Mouse (Mus musculus): ENCODE measurements around the gene Yy1. TPM values are rescaled to one million over a fixed set of nuclear protein-coding genes. Genes with fewer than 3 reads are reported as not detected.

Gene Yy1
- polyA plus RNA-seq, 1 experiment: 177 TPM

DNA sequence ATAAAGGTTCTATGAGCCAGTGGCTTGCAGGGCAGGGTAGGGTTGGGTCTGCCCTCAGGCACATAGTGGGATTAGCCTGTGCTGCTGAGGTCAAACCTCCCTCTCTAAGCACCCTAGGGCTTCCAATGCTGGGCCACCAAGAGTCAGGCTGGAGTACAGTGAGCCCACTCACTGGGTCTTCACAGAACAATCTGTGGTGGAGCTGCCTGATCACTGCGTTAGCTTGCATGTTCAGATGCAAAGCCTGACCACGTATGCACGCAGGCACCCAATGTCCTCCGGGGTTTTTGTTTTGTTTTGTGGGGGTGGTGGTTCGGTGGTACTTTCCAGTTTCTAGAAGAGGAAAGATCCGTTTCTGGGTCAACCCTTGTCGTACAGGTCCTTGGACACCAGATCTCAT, 64.3 kb downstream of the Yy1 start:
- WGBS: 88% methylated on average over 7 of the region's 7 CpGs
- TF ChIP-seq CTCF (IDR thresholded peaks at IDR 0.05; ENCODE audit: insufficient read depth, low read depth, low read length) (no peak), POLR2A (IDR thresholded peaks at IDR 0.05; ENCODE audit: insufficient read depth, low read depth, low read length) (no peak)
- H3K27ac ChIP-seq (ENCODE audit: insufficient read depth, low read depth, low read length): no peak overlapping the region
- H3K4me1 ChIP-seq (ENCODE audit: control insufficient read depth, insufficient read depth, low read length): no peaks in the 10 kb centered on the region
- H3K4me3 ChIP-seq (ENCODE audit: insufficient read depth, low read depth, low read length): no peak overlapping the region

DNA sequence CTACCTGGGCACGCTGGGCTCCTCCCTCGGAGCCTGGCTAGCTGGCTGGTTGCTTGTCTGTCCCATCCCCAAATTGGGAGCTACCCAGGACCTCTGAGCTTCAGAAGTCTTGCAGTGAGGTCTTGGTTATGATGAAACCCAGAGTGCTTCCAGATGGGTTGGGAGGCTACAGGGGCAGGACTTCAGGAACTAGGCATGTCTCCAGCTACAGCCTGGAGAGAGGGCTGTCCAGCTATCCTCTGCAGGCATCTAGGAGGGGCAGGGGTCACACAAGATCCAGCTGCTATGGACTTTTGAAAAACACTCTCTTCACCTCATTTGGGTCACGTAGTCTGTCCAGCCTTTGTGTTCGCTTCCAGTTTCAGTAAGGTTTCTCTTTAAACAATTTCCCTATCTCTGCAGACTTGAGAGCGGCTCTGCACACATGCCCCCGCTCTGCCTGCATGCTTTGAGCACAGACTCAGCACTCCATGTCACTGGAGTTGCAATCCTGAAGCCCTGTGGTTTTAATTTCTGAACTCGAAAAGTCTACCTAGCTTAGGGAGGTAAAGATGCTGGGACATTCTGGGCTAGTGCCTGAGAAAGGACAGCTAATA, 64.9 kb downstream of the Yy1 start:
- Histone ChIP-seq H3K27ac (ENCODE audit: insufficient read depth, low read depth, low read length) (no peak overlapping the region), H3K4me1 (ENCODE audit: control insufficient read depth, insufficient read depth, low read length) (no peaks in the 10 kb centered on the region), H3K4me3 (ENCODE audit: insufficient read depth, low read depth, low read length) (no peak overlapping the region)
- 85% methylated on average over 7 of the region's 7 CpGs for WGBS
- TF ChIP-seq POLR2A (IDR thresholded peaks at IDR 0.05; ENCODE audit: insufficient read depth, low read depth, low read length) (no peak), CTCF (IDR thresholded peaks at IDR 0.05; ENCODE audit: insufficient read depth, low read depth, low read length) (no peak)

DNA sequence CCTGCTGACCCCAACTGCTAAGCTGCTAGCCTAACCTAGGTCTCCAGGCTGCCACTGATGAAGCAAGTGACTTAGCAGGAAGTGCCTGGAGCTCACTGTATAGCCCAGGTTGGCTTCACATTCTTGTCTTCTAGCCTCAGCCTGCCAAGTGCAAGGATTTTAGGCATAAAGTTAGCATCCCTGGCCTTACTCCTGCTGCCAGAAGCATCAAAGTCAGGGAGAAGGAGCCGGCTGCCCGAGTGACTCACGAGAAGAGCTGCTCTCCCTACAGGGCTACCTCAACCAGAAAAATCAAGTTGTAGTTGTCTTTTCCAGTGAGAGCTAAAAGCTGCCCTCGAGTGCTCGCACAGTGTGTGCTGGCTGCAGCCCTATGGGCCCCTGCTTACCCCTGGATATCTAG, 65.7 kb downstream of the Yy1 start:
- Histone ChIP-seq H3K4me3 (ENCODE audit: insufficient read depth, low read depth, low read length) (no peak overlapping the region), H3K4me1 (ENCODE audit: control insufficient read depth, insufficient read depth, low read length) (no peaks in the 10 kb centered on the region), H3K27ac (ENCODE audit: insufficient read depth, low read depth, low read length) (no peak overlapping the region)
- WGBS: 67% methylated on average over 5 of the region's 5 CpGs
- no peak for TF ChIP-seq CTCF (IDR thresholded peaks at IDR 0.05; ENCODE audit: insufficient read depth, low read depth, low read length)

DNA sequence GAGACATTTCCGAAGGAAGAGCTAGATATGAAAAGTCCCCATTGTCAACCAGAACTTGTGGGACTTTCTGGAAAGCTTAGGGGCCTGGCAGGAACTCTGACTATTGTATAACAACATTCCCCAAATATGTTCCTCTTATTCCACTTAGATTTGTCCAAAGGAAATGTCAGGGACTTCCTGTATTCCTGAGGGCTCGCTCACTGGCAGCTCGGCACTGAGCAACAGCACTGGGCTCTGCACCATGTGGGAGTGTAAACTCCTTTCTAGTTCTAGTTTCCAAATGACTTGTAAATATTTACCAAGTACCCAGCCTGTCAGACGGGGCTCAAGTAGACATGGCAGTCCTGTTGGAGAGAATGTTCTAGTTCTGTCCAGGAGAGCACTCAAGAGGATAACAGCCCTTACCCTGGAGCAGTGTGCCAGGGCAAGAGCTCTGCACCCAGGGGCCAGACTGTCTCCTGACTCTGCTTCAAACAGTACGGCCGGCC, 72.3 kb downstream of the Yy1 start:
- Histone ChIP-seq H3K27ac (ENCODE audit: insufficient read depth, low read depth, low read length) (no peak overlapping the region), H3K4me3 (ENCODE audit: insufficient read depth, low read depth, low read length) (no peak overlapping the region), H3K4me1 (ENCODE audit: control insufficient read depth, insufficient read depth, low read length) (no peaks in the 10 kb centered on the region)
- TF ChIP-seq CTCF (IDR thresholded peaks at IDR 0.05; ENCODE audit: insufficient read depth, low read depth, low read length) (no peak), POLR2A (IDR thresholded peaks at IDR 0.05; ENCODE audit: insufficient read depth, low read depth, low read length) (no peak)
- WGBS: 88% methylated on average over 6 of the region's 6 CpGs

DNA sequence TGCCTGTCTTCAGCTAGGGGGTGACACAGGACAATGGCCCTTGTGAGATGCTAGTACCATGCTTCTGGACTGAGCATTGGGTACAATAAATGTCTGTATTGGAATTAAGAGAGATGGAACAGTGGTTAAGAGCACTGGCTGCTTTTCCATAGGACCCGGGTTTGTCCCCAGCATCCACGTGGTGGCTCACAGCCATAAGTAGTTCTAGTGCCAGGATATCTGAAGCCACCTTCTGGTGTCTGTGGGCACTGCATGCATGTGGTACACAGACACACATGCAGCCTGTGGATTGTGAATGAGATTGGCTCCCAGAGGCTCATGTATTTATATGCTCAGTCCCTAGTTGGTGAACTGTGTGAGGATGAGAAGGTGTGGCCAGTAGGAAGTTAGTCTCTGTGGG, 76.8 kb downstream of the Yy1 start:
- Histone ChIP-seq H3K4me1 (ENCODE audit: control insufficient read depth, insufficient read depth, low read length) (no peaks in the 10 kb centered on the region), H3K4me3 (ENCODE audit: insufficient read depth, low read depth, low read length) (no peak overlapping the region), H3K27ac (ENCODE audit: insufficient read depth, low read depth, low read length) (no peak overlapping the region)
- TF ChIP-seq POLR2A (IDR thresholded peaks at IDR 0.05; ENCODE audit: insufficient read depth, low read depth, low read length) (no peak), CTCF (IDR thresholded peaks at IDR 0.05; ENCODE audit: insufficient read depth, low read depth, low read length) (no peak)
- WGBS: 73% methylated on average over 2 of the region's 2 CpGs

Other genes with a start within 250 kb of the Yy1 start
- gene Evl, start 238.3 kb upstream of the Yy1 start, polyA plus RNA-seq (2012; ENCODE audit: insufficient read depth, insufficient read length, low replicate concordance, missing spikeins): not detected in 2 replicates
- gene Degs2, start 90.7 kb upstream of the Yy1 start, polyA plus RNA-seq (2012; ENCODE audit: insufficient read depth, insufficient read length, low replicate concordance, missing spikeins): not detected in 2 replicates
- not detected in 2 replicates for gene Slc25a29, start 42.9 kb downstream of the Yy1 start, polyA plus RNA-seq (2012; ENCODE audit: insufficient read depth, insufficient read length, low replicate concordance, missing spikeins)
- not detected in 2 replicates for gene Slc25a47, start 43.1 kb downstream of the Yy1 start, polyA plus RNA-seq (2012; ENCODE audit: insufficient read depth, insufficient read length, low replicate concordance, missing spikeins)
- gene Wdr25, start 100.7 kb downstream of the Yy1 start, polyA plus RNA-seq (2012; ENCODE audit: insufficient read depth, insufficient read length, low replicate concordance, missing spikeins): not detected in 2 replicates
- gene Wars, start 101.2 kb downstream of the Yy1 start, polyA plus RNA-seq (2012; ENCODE audit: insufficient read depth, insufficient read length, low replicate concordance, missing spikeins): 429 TPM in 1 of 2 replicates, not detected in the other

All from olfactory bulb, adult 2 months (tissue).